ENCODE assay signal across 18 mouse cellular contexts in the genomic region with DNA sequence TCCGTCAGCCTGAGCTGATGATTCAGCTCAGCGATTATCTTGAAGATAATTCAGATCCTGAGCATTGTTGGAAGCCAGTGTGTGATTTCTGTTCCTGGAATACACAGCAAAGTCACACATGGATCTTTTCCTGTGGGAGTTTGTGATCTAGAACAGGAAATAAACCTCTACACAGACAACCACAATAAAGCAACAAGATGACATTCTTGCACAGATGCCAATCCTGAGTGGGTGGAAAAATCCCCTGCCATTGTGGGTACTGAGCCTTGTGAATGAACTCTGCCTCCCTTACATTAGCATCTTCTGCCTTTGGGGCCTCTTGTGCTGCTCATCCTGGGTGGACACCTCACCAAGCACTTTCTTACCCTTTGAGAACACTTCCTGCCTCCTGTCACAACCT. TPM values are rescaled to one million over a fixed set of nuclear protein-coding genes. Genes with fewer than 3 reads are reported as not detected.
"Had no signal": no experiment of that assay in that cellular context is flagged by ENCODE, and none has a peak within 500 bp of the region (broad histone marks: within the 10 kb centered on the region; RNA-seq: fewer than 3 reads in every experiment).

No protein-coding gene starts in this region.

- H3K27me3 ChIP-seq: neural tube, embryonic 12.5 days; neural tube, embryonic 13.5 days; neural tube, embryonic 15.5 days; stomach, embryonic 15.5 days had no signal

- H3K4me2 ChIP-seq: neural tube, embryonic 12.5 days; neural tube, embryonic 13.5 days; neural tube, embryonic 15.5 days; stomach, embryonic 15.5 days had no signal

- H3K4me3 ChIP-seq: neural tube, embryonic 12.5 days; neural tube, embryonic 13.5 days; neural tube, embryonic 15.5 days; stomach, embryonic 15.5 days had no signal

- DNase-seq: retina, postnatal 1 day; right cerebral cortex, adult 18-20 months; right cerebral cortex, postnatal 14 days; right cerebral cortex, postnatal 25 days; right cerebral cortex, postnatal 4 days; spleen, adult 18-20 months; thymus, adult 18-20 months; thymus, adult 2 months; thymus, postnatal 25 days; thymus, postnatal 36 days; thymus, postnatal 4 days had no signal

- H3K36me3 ChIP-seq: neural tube, embryonic 12.5 days; neural tube, embryonic 13.5 days; neural tube, embryonic 15.5 days; stomach, embryonic 15.5 days had no signal

RNA-seq across cellular contexts. Expression of gene Gadl1, which starts 22.5 kb away (rescaled TPM):
- total RNA-seq: neutrophil, adult 5-6 weeks had no signal
- polyA plus RNA-seq: small intestine, adult 2 months; spleen, adult 2 months had no signal
